Mouse (Mus musculus): ENCODE data around the gene Boc.

The Boc gene

GRCm38 (mm10) chr16:44558471-44559329 is at the start of gene Boc:
Gene Boc (minus strand): TSS chr16:44558897.
- in situ Hi-C loops (cut with MboI, MseI): no loop called here

GRCm38 (mm10) chr16:44606643-44607042 is 47.9 kb upstream of the Boc start:
- in situ Hi-C loops (cut with MboI, MseI): no loop called here

- in situ Hi-C loops (cut with MboI, MseI): no loop called here
Observed at GRCm38 (mm10) chr16:44604021-44604616, 45.4 kb upstream of the Boc start.

GRCm38 (mm10) chr16:44601999-44602794 is 43.5 kb upstream of the Boc start:
- in situ Hi-C loops (cut with MboI, MseI): no loop called here

- in situ Hi-C loops (cut with MboI, MseI): no loop called here
Observed at GRCm38 (mm10) chr16:44601182-44601581, 42.5 kb upstream of the Boc start.

GRCm38 (mm10) chr16:44597106-44597806 is 38.6 kb upstream of the Boc start:
- in situ Hi-C loops (cut with MboI, MseI): no loop called here

- in situ Hi-C loops (cut with MboI, MseI): no loop called here
Observed at GRCm38 (mm10) chr16:44589506-44589905, 30.8 kb upstream of the Boc start.

- in situ Hi-C loops (cut with MboI, MseI): no loop called here
Observed at GRCm38 (mm10) chr16:44579421-44580024, 20.8 kb upstream of the Boc start.

GRCm38 (mm10) chr16:44578551-44578950 is 19.9 kb upstream of the Boc start:
- in situ Hi-C loops (cut with MboI, MseI): no loop called here

GRCm38 (mm10) chr16:44568056-44568455 is 9.4 kb upstream of the Boc start:
- in situ Hi-C loops (cut with MboI, MseI): no loop called here

- in situ Hi-C loops (cut with MboI, MseI): no loop called here
Observed at GRCm38 (mm10) chr16:44565328-44566210, 6.9 kb upstream of the Boc start.

GRCm38 (mm10) chr16:44564359-44564758 is 5.7 kb upstream of the Boc start:
- in situ Hi-C loops (cut with MboI, MseI): no loop called here

- in situ Hi-C loops (cut with MboI, MseI): no loop called here
Observed at GRCm38 (mm10) chr16:44562061-44562460, 3.4 kb upstream of the Boc start.

GRCm38 (mm10) chr16:44560214-44560613 is 1.5 kb upstream of the Boc start:
- in situ Hi-C loops (cut with MboI, MseI): no loop called here

- in situ Hi-C loops (cut with MboI, MseI): no loop called here
Observed at GRCm38 (mm10) chr16:44559330-44559695, 616 bp upstream of the Boc start.

GRCm38 (mm10) chr16:44557661-44558470 is 831 bp downstream of the Boc start:
- in situ Hi-C loops (cut with MboI, MseI): no loop called here

GRCm38 (mm10) chr16:44557084-44557483 is 1.6 kb downstream of the Boc start:
- in situ Hi-C loops (cut with MboI, MseI): no loop called here

GRCm38 (mm10) chr16:44555791-44556709 is 2.6 kb downstream of the Boc start:
- in situ Hi-C loops (cut with MboI, MseI): no loop called here
